Mouse (Mus musculus): ENCODE measurements around the gene Mcu.

- TF ChIP-seq POLR2A (IDR thresholded peaks at IDR 0.05; ENCODE audit: borderline replicate concordance, extremely low read depth, low read depth, low read length) (no peak), CTCF (IDR thresholded peaks at IDR 0.05; ENCODE audit: insufficient read depth, low read length) (no peak)
Observed at GRCm38 (mm10) chr10:59447546-59447945, 168.9 kb downstream of the Mcu start.

Data from lung, adult 2 months (tissue).